Mouse (Mus musculus): ENCODE results near the gene Tent5c. TPM values are rescaled to one million over a fixed set of nuclear protein-coding genes. Genes with fewer than 3 reads are reported as not detected.
A peak's percentile ranks its signal among the peaks of the same experiment; 100 is the strongest.

Tent5c gene
- polyA plus RNA-seq, 2 experiments = 44.1 to 73.8 TPM

- ATAC-seq (ENCODE audit: insufficient read depth) (no peak), DNase-seq (ENCODE audit: low read depth in 3 of 3, low spot score in 3 of 3) (no peak)
- peak overlapping the region; percentile 77 to 95 for H3K4me3 ChIP-seq (ENCODE audit: insufficient read depth in 1 of 2, low read depth in 2 of 2, low read length in 2 of 2)
- H3K9ac ChIP-seq (replicated peaks) = peak overlapping the region; percentile 90
- peaks cover 25 to 29% of the 10 kb centered on the region in 2 experiments for H3K4me1 ChIP-seq (replicated peaks; ENCODE audit: control insufficient read depth in 2 of 2, insufficient read depth in 2 of 2, low read length in 1 of 2)
- H3K27me3 ChIP-seq (ENCODE audit: control insufficient read depth, insufficient read depth, low read length) = no peaks in the 10 kb centered on the region
- TF ChIP-seq EP300 (IDR thresholded peaks at IDR 0.05; ENCODE audit: low read depth) (no peak), CTCF (IDR thresholded peaks at IDR 0.05; ENCODE audit: low read depth) (no peak)
- no peaks in the 10 kb centered on the region for H3K36me3 ChIP-seq (replicated peaks; ENCODE audit: control insufficient read depth, insufficient read depth, low read depth)
- peak overlapping the region; percentile 72 for H3K4me2 ChIP-seq (ENCODE audit: low read depth)
- 19% methylated on average over 4 of the region's 4 CpGs for WGBS (ENCODE audit: insufficient replicate concordance)
- no peaks in the 10 kb centered on the region for H3K9me3 ChIP-seq (ENCODE audit: control insufficient read depth, low read length)
- peak overlapping the region; percentile 68 for H3K27ac ChIP-seq
Measured at GRCm38 (mm10) chr3:100490010-100490300, 831 bp upstream of the Tent5c start.

DNA sequence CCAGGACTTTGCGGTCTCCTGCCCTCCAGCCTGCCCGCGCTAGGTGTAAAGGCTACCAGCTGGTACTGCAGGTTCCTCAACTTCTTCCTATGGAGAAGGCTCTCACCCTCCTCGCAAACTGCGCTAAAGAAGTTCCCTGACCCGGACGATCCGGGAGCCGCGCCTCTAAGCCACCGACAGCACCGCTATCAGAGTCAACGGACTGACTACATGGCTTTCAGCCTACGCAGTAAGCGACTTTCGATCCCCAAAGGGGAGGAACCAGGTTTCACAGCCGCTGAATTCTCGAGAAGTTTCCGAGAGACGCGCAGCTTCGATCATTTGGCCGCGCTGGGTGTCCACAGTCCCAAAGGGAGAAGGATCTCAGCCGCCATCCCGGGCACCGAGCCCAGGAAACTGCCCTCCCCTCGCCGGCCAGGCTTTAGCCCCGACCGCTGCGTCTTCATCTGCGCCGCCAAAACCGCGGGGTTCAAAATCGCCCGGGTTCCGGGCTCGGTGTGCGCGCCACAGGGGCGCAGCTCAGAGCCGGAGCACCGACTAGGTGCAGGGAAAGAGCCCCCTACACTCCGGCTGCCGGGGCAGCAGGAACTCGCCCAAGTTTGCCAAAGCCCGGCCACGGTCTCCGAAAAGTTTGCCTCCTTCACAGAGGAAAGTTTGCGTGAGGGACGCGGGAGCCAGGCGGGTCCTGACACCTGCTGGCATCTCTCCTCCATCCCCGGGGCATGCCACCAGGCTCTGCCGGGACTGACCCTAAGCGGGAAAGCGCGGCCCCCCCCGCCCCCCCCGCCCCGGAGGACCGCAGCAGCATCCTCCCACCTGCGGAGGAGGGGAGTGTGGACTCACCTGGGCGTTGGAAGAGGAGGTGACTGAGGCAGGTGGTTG lies 632 bp downstream of the Tent5c start:
- TF ChIP-seq CTCF (IDR thresholded peaks at IDR 0.05; ENCODE audit: low read depth) = peak; percentile 42
- no peak for TF ChIP-seq EP300 (IDR thresholded peaks at IDR 0.05; ENCODE audit: low read depth)

DNA sequence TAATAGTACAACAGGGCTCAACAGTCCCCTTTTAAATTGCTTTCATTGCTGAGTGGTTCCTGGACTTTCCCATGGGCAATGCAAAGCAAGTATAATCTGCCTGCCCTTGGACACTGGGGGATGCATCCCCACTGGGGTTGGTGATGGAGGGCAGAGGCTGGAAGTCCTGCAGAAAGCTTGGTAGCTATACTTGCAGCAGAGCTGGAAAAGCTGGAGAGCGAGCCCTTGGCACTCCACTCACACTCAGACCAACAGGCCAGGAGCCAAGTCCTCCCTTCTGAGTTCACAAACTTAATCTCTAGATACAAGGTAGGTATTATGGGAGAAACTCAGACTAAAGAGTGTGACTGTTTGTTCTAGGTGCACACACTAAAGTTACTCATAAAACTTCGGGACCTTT lies 2.1 kb downstream of the Tent5c start:
- Histone ChIP-seq H3K27ac (peak overlapping the region; percentile 95), H3K27me3 (ENCODE audit: control insufficient read depth, insufficient read depth, low read length) (no peaks in the 10 kb centered on the region), H3K9me3 (ENCODE audit: control insufficient read depth, low read length) (no peaks in the 10 kb centered on the region), H3K9ac (replicated peaks) (peak overlapping the region; percentile 98), H3K4me1 (replicated peaks; ENCODE audit: control insufficient read depth in 2 of 2, insufficient read depth in 2 of 2, low read length in 1 of 2) (peaks cover 44 to 50% of the 10 kb centered on the region in 2 experiments), H3K4me2 (ENCODE audit: low read depth) (peak overlapping the region; percentile 72), H3K36me3 (replicated peaks; ENCODE audit: control insufficient read depth, insufficient read depth, low read depth) (no peaks in the 10 kb centered on the region), H3K4me3 (ENCODE audit: insufficient read depth in 1 of 2, low read depth in 2 of 2, low read length in 2 of 2) (peak overlapping the region; percentile 95)
- 59% methylated on average over 2 of the region's 2 CpGs for WGBS (ENCODE audit: insufficient replicate concordance)
- ATAC-seq (ENCODE audit: insufficient read depth) = no peak
- TF ChIP-seq EP300 (IDR thresholded peaks at IDR 0.05; ENCODE audit: low read depth) (no peak), CTCF (IDR thresholded peaks at IDR 0.05; ENCODE audit: low read depth) (no peak)
- DNase-seq (ENCODE audit: low read depth in 3 of 3, low spot score in 3 of 3) = no peak

More for the DNA sequence above, 632 bp downstream of the Tent5c start:
- Histone ChIP-seq H3K9me3 (ENCODE audit: control insufficient read depth, low read length) (no peaks in the 10 kb centered on the region), H3K4me2 (ENCODE audit: low read depth) (peak overlapping the region; percentile 72), H3K36me3 (replicated peaks; ENCODE audit: control insufficient read depth, insufficient read depth, low read depth) (no peaks in the 10 kb centered on the region), H3K4me3 (ENCODE audit: insufficient read depth in 1 of 2, low read depth in 2 of 2, low read length in 2 of 2) (peak overlapping the region; percentile 95), H3K27ac (peak overlapping the region; percentile 95), H3K4me1 (replicated peaks; ENCODE audit: control insufficient read depth in 2 of 2, insufficient read depth in 2 of 2, low read length in 1 of 2) (peaks cover 39 to 42% of the 10 kb centered on the region in 2 experiments), H3K27me3 (ENCODE audit: control insufficient read depth, insufficient read depth, low read length) (no peaks in the 10 kb centered on the region), H3K9ac (replicated peaks) (peak overlapping the region; percentile 98)
- ATAC-seq (ENCODE audit: insufficient read depth) (peak; percentile 37), DNase-seq (ENCODE audit: low read depth in 3 of 3, low spot score in 3 of 3) (peak in 2 of 3 experiments; percentile 59 to 60)
- under 1% methylated on average over 63 of the region's 66 CpGs for WGBS (ENCODE audit: insufficient replicate concordance)

- peak overlapping the region; percentile 72 for H3K4me2 ChIP-seq (ENCODE audit: low read depth)
- H3K27ac ChIP-seq = peak overlapping the region; percentile 95
- ATAC-seq (ENCODE audit: insufficient read depth) (no peak), DNase-seq (ENCODE audit: low read depth in 3 of 3, low spot score in 3 of 3) (no peak)
- H3K4me3 ChIP-seq (ENCODE audit: insufficient read depth in 1 of 2, low read depth in 2 of 2, low read length in 2 of 2) = peak overlapping the region; percentile 95
- H3K36me3 ChIP-seq (replicated peaks; ENCODE audit: control insufficient read depth, insufficient read depth, low read depth) = peaks cover 10% of the 10 kb centered on the region
- 61% methylated on average over 11 of the region's 11 CpGs for WGBS (ENCODE audit: insufficient replicate concordance)
- H3K4me1 ChIP-seq (replicated peaks; ENCODE audit: control insufficient read depth in 2 of 2, insufficient read depth in 2 of 2, low read length in 1 of 2) = peaks cover 55 to 64% of the 10 kb centered on the region in 2 experiments
- TF ChIP-seq CTCF (IDR thresholded peaks at IDR 0.05; ENCODE audit: low read depth) (no peak), EP300 (IDR thresholded peaks at IDR 0.05; ENCODE audit: low read depth) (no peak)
- no peaks in the 10 kb centered on the region for H3K27me3 ChIP-seq (ENCODE audit: control insufficient read depth, insufficient read depth, low read length)
- H3K9me3 ChIP-seq (ENCODE audit: control insufficient read depth, low read length) = no peaks in the 10 kb centered on the region
- H3K9ac ChIP-seq (replicated peaks) = peak overlapping the region; percentile 98
Measured at GRCm38 (mm10) chr3:100485390-100486132, 3.6 kb downstream of the Tent5c start.

Measured in liver, embryonic 14.5 days (tissue).